Mouse (Mus musculus): Measurements from ENCODE around the gene Rassf2. TPM values are rescaled to one million over a fixed set of nuclear protein-coding genes. Genes with fewer than 3 reads are reported as not detected.

Rassf2 gene
- 3.9 TPM for polyA plus RNA-seq (2015; fragmentation: Illumina TruSeq; extraction: RNeasy Lipid Tissue Mini Kit (QIAGEN cat#74804); ENCODE audit: insufficient read depth, low read depth, low replicate concordance)

GRCm38 (mm10) chr2:132029646-132030417, at the start of gene Rassf2:
Gene Rassf2 (minus strand): TSS chr2:132030258.

GRCm38 (mm10) chr2:131950598-131951095, 79.4 kb downstream of the Rassf2 start, which contains the start of gene Prnd:
Gene Prnd (plus strand): TSS chr2:131950861.

Other genes starting within 250 kb of the Rassf2 start
- not detected for gene Erv3, start 170.5 kb downstream of the Rassf2 start, polyA plus RNA-seq (2015; fragmentation: Illumina TruSeq; extraction: RNeasy Lipid Tissue Mini Kit (QIAGEN cat#74804); ENCODE audit: insufficient read depth, low read depth, low replicate concordance)
- gene Prnp, start 120.3 kb downstream of the Rassf2 start, polyA plus RNA-seq (2015; fragmentation: Illumina TruSeq; extraction: RNeasy Lipid Tissue Mini Kit (QIAGEN cat#74804); ENCODE audit: insufficient read depth, low read depth, low replicate concordance): 38.7 TPM
- gene Prn, start 120.3 kb downstream of the Rassf2 start, polyA plus RNA-seq (2015; fragmentation: Illumina TruSeq; extraction: RNeasy Lipid Tissue Mini Kit (QIAGEN cat#74804); ENCODE audit: insufficient read depth, low read depth, low replicate concordance): not detected
- not detected for gene Prnd, start 79.4 kb downstream of the Rassf2 start, polyA plus RNA-seq (2015; fragmentation: Illumina TruSeq; extraction: RNeasy Lipid Tissue Mini Kit (QIAGEN cat#74804); ENCODE audit: insufficient read depth, low read depth, low replicate concordance)
- 4.2 TPM for gene Slc23a2, start 114.8 kb upstream of the Rassf2 start, polyA plus RNA-seq (2015; fragmentation: Illumina TruSeq; extraction: RNeasy Lipid Tissue Mini Kit (QIAGEN cat#74804); ENCODE audit: insufficient read depth, low read depth, low replicate concordance)
- gene Tmem230, start 217.5 kb upstream of the Rassf2 start, polyA plus RNA-seq (2015; fragmentation: Illumina TruSeq; extraction: RNeasy Lipid Tissue Mini Kit (QIAGEN cat#74804); ENCODE audit: insufficient read depth, low read depth, low replicate concordance): 8.0 TPM
- gene Pcna, start 223.1 kb upstream of the Rassf2 start, polyA plus RNA-seq (2015; fragmentation: Illumina TruSeq; extraction: RNeasy Lipid Tissue Mini Kit (QIAGEN cat#74804); ENCODE audit: insufficient read depth, low read depth, low replicate concordance): 15.1 TPM
- gene Cds2, start 232.9 kb upstream of the Rassf2 start, polyA plus RNA-seq (2015; fragmentation: Illumina TruSeq; extraction: RNeasy Lipid Tissue Mini Kit (QIAGEN cat#74804); ENCODE audit: insufficient read depth, low read depth, low replicate concordance): 13.3 TPM